Mouse (Mus musculus) ES-E14 (cell line): ENCODE data around the gene Apex1.
"Not testable (repeated sequence)": the region's sequence is repeated elsewhere in the genome, so short reads cannot be mapped to it uniquely, and the experiment has no call there.

Experiments used
- CHD2 ChIP-seq: IDR thresholded peaks from 2 replicates; pipeline ENCODE4 v1.6.1; 2014; ENCODE audit warnings: mild to moderate bottlenecking, low read depth, low read length, inconsistent platforms
- HCFC1 ChIP-seq: IDR thresholded peaks from 2 replicates; pipeline ENCODE4 v1.6.1; 2012; ENCODE audit warnings: low read length, inconsistent platforms, borderline replicate concordance; ENCODE audit not compliant: insufficient read depth
- MAFK ChIP-seq: IDR thresholded peaks from 2 replicates; pipeline ENCODE4 v1.6.1; 2014; ENCODE audit warnings: mild to moderate bottlenecking, low read depth, low read length, inconsistent platforms; ENCODE audit not compliant: insufficient read depth
- ZC3H11A ChIP-seq: IDR thresholded peaks from 2 replicates; pipeline ENCODE4 v1.6.1; 2012; ENCODE audit warnings: low read depth, mild to moderate bottlenecking, inconsistent platforms, low read length, borderline replicate concordance
- ZNF384 ChIP-seq: IDR thresholded peaks from 2 replicates; pipeline ENCODE4 v1.6.1; 2012; ENCODE audit warnings: low read depth, low read length, inconsistent platforms

DNA sequence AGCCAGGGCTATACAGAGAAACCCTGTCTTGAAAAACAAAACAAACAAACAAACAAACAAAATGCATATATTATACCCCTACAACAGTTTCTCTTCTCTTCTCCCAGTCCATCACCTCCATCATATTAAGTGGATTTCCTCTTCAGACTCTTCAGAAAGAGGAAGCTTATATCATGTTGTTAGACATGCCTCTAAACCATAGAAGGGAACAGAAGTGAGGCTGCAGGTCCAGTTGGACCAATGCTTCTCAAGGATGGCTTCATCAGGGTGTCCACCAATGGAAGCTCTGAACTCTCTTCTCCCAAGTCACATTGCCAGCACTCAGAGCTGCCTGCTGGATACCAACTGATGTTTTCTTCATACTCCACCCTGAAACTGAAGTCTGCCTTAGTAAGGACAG lies 19.4 kb upstream of the Apex1 start:
- TF ChIP-seq HCFC1, CHD2, MAFK, ZNF384, ZC3H11A: not testable (repeated sequence)
